Mouse (Mus musculus) MEL (cell line): ENCODE measurements at regions not wholly inside any gene's neighbourhood (a gene's known extent, or its start where the extent isn't known, plus 50 kb on each side); places are given as distances from the start of the nearest gene placed in this dataset.

Source experiments
- DNase-seq: peaks from one replicate; pipeline ENCODE4 v3.0.0; 2011; ENCODE audit warnings: low read depth, low spot score
- H3K27ac ChIP-seq: 2 replicates; pipeline ENCODE4 v1.5.1; 2012; ENCODE audit warnings: low read depth, mild to moderate bottlenecking, control low read depth, low read length, moderate library complexity; ENCODE audit not compliant: control insufficient read depth
- H3K27me3 ChIP-seq, 2 experiments: fragments of 150-350 bp in 1 of 2; sonication (generic) in 1 of 2; 2 replicates each; pipeline ENCODE4 v1.6.1; 2012; ENCODE audit warnings: low read length in 2 of 2, mild to moderate bottlenecking in 2 of 2, improper control_type of control experiment in 1 of 2, moderate library complexity in 1 of 2; ENCODE audit not compliant: insufficient read depth in 2 of 2, control insufficient read depth in 1 of 2
- H3K36me3 ChIP-seq, 2 experiments: 2 replicates each; pipeline ENCODE4 v1.6.1; 2012 to 2014; ENCODE audit warnings: low read length in 2 of 2, improper control_type of control experiment in 1 of 2, inconsistent platforms in 1 of 2, mild to moderate bottlenecking in 1 of 2; ENCODE audit not compliant: insufficient read depth in 2 of 2, control insufficient read depth in 1 of 2
- H3K4me1 ChIP-seq, 2 experiments: fragments of 150-350 bp in 1 of 2; sonication (generic) in 1 of 2; 2 replicates each; pipeline ENCODE4 v1.6.1; 2012; ENCODE audit warnings: low read length in 2 of 2, improper control_type of control experiment in 1 of 2, mild to moderate bottlenecking in 1 of 2; ENCODE audit not compliant: insufficient read depth in 2 of 2, control insufficient read depth in 1 of 2
- H3K4me3 ChIP-seq, 2 experiments: fragments of 150-350 bp in 1 of 2; sonication (generic) in 1 of 2; 2 replicates each; pipeline ENCODE4 v1.5.1; 2012; ENCODE audit warnings: low read depth in 2 of 2, low read length in 2 of 2, mild to moderate bottlenecking in 2 of 2, moderate library complexity in 2 of 2, control low read depth in 1 of 2, improper control_type of control experiment in 1 of 2; ENCODE audit not compliant: control insufficient read depth in 1 of 2, insufficient read depth in 1 of 2
- H3K79me2 ChIP-seq: 2 replicates; pipeline ENCODE4 v1.6.1; 2012; ENCODE audit warnings: mild to moderate bottlenecking, low read length, moderate library complexity; ENCODE audit not compliant: control insufficient read depth, poor library complexity, insufficient read depth
- H3K9ac ChIP-seq: 2 replicates; pipeline ENCODE4 v1.6.1; 2012; ENCODE audit warnings: low read depth, mild to moderate bottlenecking, control low read depth, low read length, moderate library complexity; ENCODE audit not compliant: control insufficient read depth, poor library complexity, severe bottlenecking
- H3K9me3 ChIP-seq: fragments of 150-350 bp; sonication (generic); replicated peaks from 2 replicates; pipeline ENCODE4 v1.6.1; 2012; ENCODE audit warnings: mild to moderate bottlenecking, low read length, improper control_type of control experiment, moderate library complexity; ENCODE audit not compliant: insufficient read depth
- BHLHE40 ChIP-seq: IDR thresholded peaks from 2 replicates; pipeline ENCODE4 v1.6.1; 2012; ENCODE audit warnings: low read depth, mild to moderate bottlenecking, inconsistent platforms, low read length, improper control_type of control experiment, borderline replicate concordance
- CHD2 ChIP-seq: IDR thresholded peaks from 2 replicates; pipeline ENCODE4 v1.6.1; 2011; ENCODE audit warnings: low read length, improper control_type of control experiment
- E2F4 ChIP-seq: IDR thresholded peaks from 2 replicates; pipeline ENCODE4 v1.6.1; 2011; ENCODE audit warnings: low read depth, low read length, improper control_type of control experiment, borderline replicate concordance
- ELF1 ChIP-seq: IDR thresholded peaks from 2 replicates; pipeline ENCODE4 v1.6.1; 2014; ENCODE audit warnings: low read depth, mild to moderate bottlenecking, inconsistent platforms, low read length, improper control_type of control experiment, moderate library complexity
- EP300 ChIP-seq, 2 experiments: IDR thresholded peaks; 2 replicates each; pipeline ENCODE4 v1.6.1; 2011; ENCODE audit warnings: improper control_type of control experiment in 2 of 2, low read length in 2 of 2, low read depth in 1 of 2, mild to moderate bottlenecking in 1 of 2
- GABPA ChIP-seq: IDR thresholded peaks from 2 replicates; pipeline ENCODE4 v1.6.1; 2012; ENCODE audit warnings: low read depth, mild to moderate bottlenecking, inconsistent platforms, low read length, improper control_type of control experiment, moderate library complexity
- HCFC1 ChIP-seq: IDR thresholded peaks from 2 replicates; pipeline ENCODE4 v1.6.1; 2012; ENCODE audit warnings: low read depth, mild to moderate bottlenecking, inconsistent platforms, low read length, improper control_type of control experiment, moderate library complexity
- MAX ChIP-seq: IDR thresholded peaks from 2 replicates; pipeline ENCODE4 v1.6.1; 2011; ENCODE audit warnings: low read length, improper control_type of control experiment
- MEF2A ChIP-seq: IDR thresholded peaks from 2 replicates; pipeline ENCODE4 v1.6.1; 2014; ENCODE audit warnings: low read depth, mild to moderate bottlenecking, inconsistent platforms, low read length, improper control_type of control experiment; ENCODE audit not compliant: poor library complexity, insufficient replicate concordance, severe bottlenecking; ENCODE audit errors: extremely low read depth
- MXI1 ChIP-seq: IDR thresholded peaks from 2 replicates; pipeline ENCODE4 v1.6.1; 2011; ENCODE audit warnings: mild to moderate bottlenecking, low read depth, low read length, improper control_type of control experiment
- NELFE ChIP-seq: IDR thresholded peaks from 2 replicates; pipeline ENCODE4 v1.6.1; 2011; ENCODE audit warnings: low read depth, low read length, improper control_type of control experiment
- POLR2AphosphoS2 ChIP-seq: IDR thresholded peaks from 2 replicates; pipeline ENCODE4 v1.6.1; 2011; ENCODE audit warnings: low read length, improper control_type of control experiment
- RCOR1 ChIP-seq: IDR thresholded peaks from 2 replicates; pipeline ENCODE4 v1.6.1; 2012; ENCODE audit warnings: low read depth, mild to moderate bottlenecking, inconsistent platforms, low read length, improper control_type of control experiment
- SIN3A ChIP-seq: IDR thresholded peaks from 2 replicates; pipeline ENCODE4 v1.6.1; 2012; ENCODE audit warnings: low read length, improper control_type of control experiment, inconsistent platforms
- TAL1 ChIP-seq: IDR thresholded peaks from 2 replicates; pipeline ENCODE4 v1.6.1; 2012; ENCODE audit warnings: mild to moderate bottlenecking, inconsistent platforms, low read length, moderate library complexity, mixed read lengths
- TCF12 ChIP-seq: IDR thresholded peaks from 2 replicates; pipeline ENCODE4 v1.6.1; 2014; ENCODE audit warnings: low read depth, mild to moderate bottlenecking, inconsistent platforms, low read length, improper control_type of control experiment, moderate library complexity
- UBTF ChIP-seq: IDR thresholded peaks from 2 replicates; pipeline ENCODE4 v1.6.1; 2012; ENCODE audit warnings: low read depth, mild to moderate bottlenecking, inconsistent platforms, low read length, improper control_type of control experiment, moderate library complexity, borderline replicate concordance; ENCODE audit not compliant: insufficient read depth
- USF1 ChIP-seq: IDR thresholded peaks from 2 replicates; pipeline ENCODE4 v1.6.1; 2014; ENCODE audit warnings: low read depth, mild to moderate bottlenecking, inconsistent platforms, low read length, improper control_type of control experiment, moderate library complexity
- USF2 ChIP-seq, 2 experiments: IDR thresholded peaks; 2 replicates each; pipeline ENCODE4 v1.6.1; 2011 to 2012; ENCODE audit warnings: improper control_type of control experiment in 2 of 2, low read length in 2 of 2, borderline replicate concordance in 1 of 2, inconsistent platforms in 1 of 2, low read depth in 1 of 2, mild to moderate bottlenecking in 1 of 2; ENCODE audit not compliant: insufficient read depth in 1 of 2
- ZC3H11A ChIP-seq: IDR thresholded peaks from 2 replicates; pipeline ENCODE4 v1.6.1; 2012; ENCODE audit warnings: low read depth, mild to moderate bottlenecking, inconsistent platforms, low read length, improper control_type of control experiment
- ZNF384 ChIP-seq: IDR thresholded peaks from 2 replicates; pipeline ENCODE4 v1.6.1; 2012; ENCODE audit warnings: low read depth, mild to moderate bottlenecking, inconsistent platforms, low read length, improper control_type of control experiment

DNA sequence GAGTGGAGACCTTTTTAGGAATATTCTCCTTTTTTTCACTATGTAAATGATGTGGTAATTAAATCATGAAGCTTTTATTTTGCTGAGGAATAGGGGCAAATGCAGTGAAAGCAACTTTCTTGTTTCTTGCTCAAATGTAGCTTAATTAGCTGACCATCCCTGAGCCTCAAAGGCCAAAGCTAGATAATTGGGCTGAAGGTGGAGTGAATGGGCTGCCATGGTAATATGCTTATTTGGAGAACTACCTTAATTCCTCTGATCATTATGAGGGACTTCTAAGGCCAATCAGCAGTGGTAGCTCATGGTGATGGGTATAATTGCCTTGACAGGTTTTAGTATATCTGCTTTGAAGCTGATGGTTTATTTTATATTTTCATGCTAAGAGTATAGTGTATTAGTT lies 702.5 kb upstream of the Alcam start:
- Histone ChIP-seq H3K9me3 (no peaks in the 10 kb centered on the region), H3K4me3 (no peak overlapping the region), H3K36me3 (no peaks in the 10 kb centered on the region), H3K27ac (no peak overlapping the region), H3K4me1 (no peaks in the 10 kb centered on the region), H3K79me2 (no peaks in the 10 kb centered on the region), H3K9ac (no peak overlapping the region), H3K27me3 (no peaks in the 10 kb centered on the region)
- TF ChIP-seq USF1 (no peak), CHD2 (no peak), EP300 (IDR thresholded peaks at IDR 0.05; ENCODE audit: low read depth in 1 of 2, low read length in 2 of 2) (no peak), MAX (no peak), ELF1 (no peak), RCOR1 (no peak), MXI1 (no peak), USF2 (IDR thresholded peaks at IDR 0.05; ENCODE audit: borderline replicate concordance in 1 of 2, insufficient read depth in 1 of 2, low read depth in 1 of 2, low read length in 2 of 2) (no peak), HCFC1 (no peak), NELFE (no peak)
- no peak for DNase-seq

DNA sequence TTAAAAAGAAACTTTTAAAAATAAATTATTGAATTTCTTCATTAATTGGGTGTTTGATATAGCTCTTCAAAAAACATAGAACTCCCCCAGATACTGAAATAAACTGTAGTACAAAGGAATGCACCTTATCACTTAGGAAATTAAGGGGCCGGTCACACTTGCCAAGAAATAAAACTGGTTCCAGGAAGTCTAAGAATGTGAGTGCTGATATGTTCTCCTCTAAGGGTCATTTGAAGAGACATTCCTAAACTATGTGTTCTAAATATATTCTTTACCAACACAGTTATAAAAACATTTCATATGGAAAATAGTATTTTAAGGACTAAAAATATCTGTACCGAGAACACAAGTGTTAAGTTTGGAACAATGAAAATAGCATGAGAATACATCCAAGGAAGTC lies 676.8 kb upstream of the Alcam start:
- DNase-seq = no peak
- no peaks in the 10 kb centered on the region; a peak in 1 of 4 replicates for H3K36me3 ChIP-seq
- no peak overlapping the region for H3K27ac ChIP-seq
- H3K4me3 ChIP-seq = no peak overlapping the region
- H3K9ac ChIP-seq = no peak overlapping the region
- H3K27me3 ChIP-seq = no peaks in the 10 kb centered on the region
- H3K79me2 ChIP-seq = no peaks in the 10 kb centered on the region
- no peaks in the 10 kb centered on the region for H3K9me3 ChIP-seq
- no peak for TF ChIP-seq MEF2A
- TF ChIP-seq E2F4 = no peak
- TF ChIP-seq ZNF384 = no peak
- TF ChIP-seq, all 39 proteins: peak for 0
- peaks cover 3% of the 10 kb centered on the region in 2 experiments; a peak in 3 of 4 replicates for H3K4me1 ChIP-seq

GRCm38 (mm10) chr16:53108726-53109125 lies 654.9 kb upstream of the Alcam start:
- H3K4me3 ChIP-seq = no peak overlapping the region
- no peaks in the 10 kb centered on the region for H3K79me2 ChIP-seq
- no peaks in the 10 kb centered on the region for H3K4me1 ChIP-seq
- H3K27ac ChIP-seq = no peak overlapping the region
- no peaks in the 10 kb centered on the region for H3K9me3 ChIP-seq
- no peak overlapping the region for H3K9ac ChIP-seq
- TF ChIP-seq ZC3H11A (no peak), BHLHE40 (no peak), RCOR1 (no peak), E2F4 (no peak), USF1 (no peak), GABPA (no peak), POLR2AphosphoS2 (no peak), TAL1 (no peak), TCF12 (no peak), SIN3A (no peak), USF2 (IDR thresholded peaks at IDR 0.05; ENCODE audit: borderline replicate concordance in 1 of 2, insufficient read depth in 1 of 2, low read depth in 1 of 2, low read length in 2 of 2) (no peak), HCFC1 (no peak), UBTF (no peak)
- TF ChIP-seq, all 39 proteins: peak for 0
- DNase-seq = no peak
- H3K36me3 ChIP-seq = no peaks in the 10 kb centered on the region
- H3K27me3 ChIP-seq = no peaks in the 10 kb centered on the region
